Mouse (Mus musculus): ENCODE data around the gene Rp9. TPM values are rescaled to one million over a fixed set of nuclear protein-coding genes. Genes with fewer than 3 reads are reported as not detected.
"Not testable (repeated sequence)": the region's sequence is repeated elsewhere in the genome, so short reads cannot be mapped to it uniquely, and the experiment has no call there.

Rp9 gene
- total and polyA plus RNA-seq, 2 experiments from 2014 or later = 63.2 to 75.1 TPM

DNA sequence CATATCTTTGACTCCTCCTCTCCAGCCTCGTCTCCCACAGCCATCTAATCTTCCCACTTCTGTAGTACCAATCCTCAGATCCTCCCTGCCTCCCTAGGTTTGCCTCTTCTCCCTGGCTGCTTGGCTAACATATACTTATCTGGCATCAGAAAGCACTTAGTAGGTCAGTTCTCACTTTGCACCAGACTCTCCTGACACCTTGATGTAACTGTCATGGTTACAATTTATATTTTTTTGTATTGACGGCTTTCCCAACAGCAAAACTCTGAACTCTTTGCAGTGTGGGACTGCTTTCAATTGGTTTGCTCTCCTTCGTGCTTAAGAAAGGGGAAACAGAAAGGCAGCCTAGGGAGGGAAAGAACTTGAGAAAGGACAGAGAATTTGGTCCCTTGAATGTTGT lies 53.4 kb downstream of the Rp9 start:
- H3K4me3 ChIP-seq (ENCODE audit: low read length) = no peak overlapping the region
- no peak overlapping the region for H3K9ac ChIP-seq (replicated peaks; ENCODE audit: low read length)
- H3K9me3 ChIP-seq (ENCODE audit: low read length) = no peaks in the 10 kb centered on the region
- ATAC-seq (no peak), DNase-seq (ENCODE audit: low spot score) (no peak)
- peaks cover 8% of the 10 kb centered on the region; the same call in 1 of the 2 replicates for H3K4me1 ChIP-seq (ENCODE audit: insufficient read depth, low read length)
- TF ChIP-seq CTCF (IDR thresholded peaks at IDR 0.05; ENCODE audit: low read depth) = no peak
- no peaks in the 10 kb centered on the region for H3K36me3 ChIP-seq (ENCODE audit: insufficient read depth, low read length)
- no peaks in the 10 kb centered on the region for H3K27me3 ChIP-seq (ENCODE audit: insufficient read depth, low read length)
- no peak overlapping the region for H3K27ac ChIP-seq
- WGBS = 85% methylated on average over 3 of the region's 3 CpGs
- no peak overlapping the region for H3K4me2 ChIP-seq (ENCODE audit: low read depth, low read length)

DNA sequence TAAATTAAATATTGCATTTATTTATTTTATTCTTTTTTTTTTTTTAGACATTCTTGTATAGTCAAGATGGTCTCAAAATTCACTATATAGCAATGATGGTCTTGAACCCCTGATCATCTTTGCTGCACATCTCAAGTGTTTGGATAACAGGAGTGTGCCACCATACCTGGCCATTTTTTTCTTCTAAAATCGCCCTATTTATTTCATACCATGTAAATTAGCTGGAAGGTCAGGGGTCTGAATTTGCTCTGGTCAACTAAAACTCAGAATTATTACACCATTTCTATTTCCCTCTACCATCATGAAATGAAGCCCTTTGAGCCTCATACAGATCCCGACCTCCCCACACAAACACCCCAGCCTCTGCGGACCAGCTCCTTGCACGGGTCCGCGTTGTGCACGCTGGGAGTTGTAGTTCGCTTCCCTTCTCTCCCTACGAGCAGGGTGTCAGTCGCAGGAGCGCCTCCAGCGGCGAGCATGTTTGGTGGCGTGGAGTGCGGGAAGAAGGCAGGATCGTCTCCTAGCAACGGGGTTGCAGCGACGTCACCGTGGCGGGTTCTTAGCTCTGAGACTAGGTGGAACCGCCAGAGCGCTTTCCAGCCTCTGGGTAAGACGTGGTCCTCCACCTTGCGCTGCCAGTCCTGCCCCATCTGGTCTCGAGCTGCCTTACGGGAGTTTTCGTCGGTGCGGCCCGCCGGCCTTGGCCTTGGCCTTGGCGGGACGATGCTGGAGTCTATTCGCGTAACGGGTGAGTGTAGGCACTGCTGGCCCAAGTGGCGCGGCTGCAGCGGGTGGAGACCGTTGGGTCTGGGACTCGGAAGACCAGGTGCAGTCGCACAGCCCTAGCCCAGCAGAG lies 58.3 kb downstream of the Rp9 start, which contains the start of gene 9530077C05Rik:
Gene 9530077C05Rik (plus strand): TSS at position 512 of the 856 bp plus-strand sequence.
- H3K27me3 ChIP-seq (ENCODE audit: insufficient read depth, low read length) = no peaks in the 10 kb centered on the region
- H3K27ac ChIP-seq = peak within 1 kb of the TSS; percentile 79
- H3K4me1 ChIP-seq (ENCODE audit: insufficient read depth, low read length) = peaks cover 3% of the 10 kb centered on the region; the same call in 1 of the 2 replicates
- peak within 1 kb of the TSS; percentile 70 for H3K4me3 ChIP-seq (ENCODE audit: low read length)
- ATAC-seq (peak; percentile 99), DNase-seq (ENCODE audit: low spot score) (peak; percentile 98)
- no peaks in the 10 kb centered on the region for H3K36me3 ChIP-seq (ENCODE audit: insufficient read depth, low read length)
- WGBS = 1% methylated on average over 43 of the region's 43 CpGs
- peak within 1 kb of the TSS; percentile 75 for H3K4me2 ChIP-seq (ENCODE audit: low read depth, low read length)
- peak; percentile 95 for TF ChIP-seq CTCF (IDR thresholded peaks at IDR 0.05; ENCODE audit: low read depth)
- peak within 1 kb of the TSS; percentile 68 for H3K9ac ChIP-seq (replicated peaks; ENCODE audit: low read length)
- H3K9me3 ChIP-seq (ENCODE audit: low read length) = no peaks in the 10 kb centered on the region

DNA sequence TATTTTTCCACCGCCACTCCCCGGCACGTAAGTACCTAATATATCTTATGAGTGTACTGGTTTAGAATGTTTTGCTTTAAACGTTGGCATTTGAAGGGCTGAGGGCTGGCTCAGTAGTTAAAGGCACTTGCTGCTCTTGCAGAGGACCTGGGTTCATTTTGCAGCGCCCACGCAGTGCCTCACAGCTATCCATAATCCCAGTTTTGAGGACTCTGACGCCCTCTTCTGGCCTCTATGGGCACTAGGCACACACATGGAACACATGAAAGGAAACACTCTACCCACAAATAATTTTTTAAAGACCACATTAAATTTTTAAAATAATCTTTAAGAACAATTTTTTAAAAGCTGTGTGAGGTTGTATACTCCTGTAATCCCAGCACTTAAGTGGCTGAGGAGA lies 60.0 kb downstream of the Rp9 start:
- Histone ChIP-seq H3K27ac (no peak overlapping the region), H3K4me3 (ENCODE audit: low read length) (no peak overlapping the region), H3K9me3 (ENCODE audit: low read length) (no peaks in the 10 kb centered on the region), H3K4me1 (ENCODE audit: insufficient read depth, low read length) (peaks cover 3% of the 10 kb centered on the region; the same call in 1 of the 2 replicates), H3K27me3 (ENCODE audit: insufficient read depth, low read length) (no peaks in the 10 kb centered on the region), H3K4me2 (ENCODE audit: low read depth, low read length) (no peak overlapping the region), H3K9ac (replicated peaks; ENCODE audit: low read length) (no peak overlapping the region), H3K36me3 (ENCODE audit: insufficient read depth, low read length) (no peaks in the 10 kb centered on the region)
- DNase-seq (ENCODE audit: low spot score) = no peak
- TF ChIP-seq CTCF (IDR thresholded peaks at IDR 0.05; ENCODE audit: low read depth) = no peak
- no peak for ATAC-seq
- WGBS = 76% methylated on average over 7 of the region's 7 CpGs

DNA sequence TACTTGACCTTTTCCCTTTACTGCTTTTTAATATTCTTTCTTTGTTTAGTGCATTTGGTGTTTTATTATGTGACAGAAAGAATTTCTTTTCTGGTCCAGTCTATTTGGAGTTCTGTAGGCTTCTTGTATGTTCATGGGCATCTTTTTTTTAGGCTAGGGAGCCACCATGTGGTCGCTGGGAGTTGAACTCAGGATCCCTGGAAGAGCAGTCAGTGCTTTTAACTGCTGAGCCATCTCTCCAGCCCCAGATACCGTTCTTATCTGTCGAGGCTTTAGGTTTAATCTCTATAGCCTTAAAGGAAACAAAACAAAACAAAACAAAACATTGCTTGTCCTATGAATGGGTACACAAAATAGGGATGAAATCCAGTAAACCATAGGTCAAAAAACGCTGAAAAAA lies 61.2 kb downstream of the Rp9 start:
- H3K9ac ChIP-seq (replicated peaks; ENCODE audit: low read length); H3K9me3 ChIP-seq (ENCODE audit: low read length); H3K4me1 ChIP-seq (ENCODE audit: insufficient read depth, low read length); H3K4me3 ChIP-seq (ENCODE audit: low read length); H3K36me3 ChIP-seq (ENCODE audit: insufficient read depth, low read length); H3K4me2 ChIP-seq (ENCODE audit: low read depth, low read length); H3K27me3 ChIP-seq (ENCODE audit: insufficient read depth, low read length); H3K27ac ChIP-seq; ATAC-seq: not testable (repeated sequence)
- 25% methylated on average over 4 of the region's 4 CpGs for WGBS
- peak; percentile 50 for DNase-seq (ENCODE audit: low spot score)
- peak; percentile 41 for TF ChIP-seq CTCF (IDR thresholded peaks at IDR 0.05; ENCODE audit: low read depth)

DNA sequence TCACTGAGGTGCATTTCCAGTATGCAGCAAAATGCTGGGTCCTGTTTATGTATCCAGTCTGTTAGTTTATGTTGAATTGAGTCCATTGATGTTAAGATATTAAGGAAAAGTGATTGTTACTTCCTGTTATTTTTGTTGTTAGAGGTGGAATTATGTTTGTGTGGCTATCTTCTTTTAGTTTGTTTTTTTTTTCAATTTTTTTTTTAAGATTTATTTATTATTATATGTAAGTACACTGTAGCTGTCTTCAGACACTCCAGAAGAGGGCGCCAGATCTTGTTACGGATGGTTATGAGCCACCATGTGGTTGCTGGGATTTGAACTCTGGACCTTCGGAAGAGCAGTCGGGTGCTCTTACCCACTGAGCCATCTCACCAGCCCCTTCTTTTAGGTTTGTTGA lies 61.9 kb downstream of the Rp9 start:
- H3K4me1 ChIP-seq (ENCODE audit: insufficient read depth, low read length); ATAC-seq; H3K27ac ChIP-seq; H3K9me3 ChIP-seq (ENCODE audit: low read length); DNase-seq (ENCODE audit: low spot score); H3K36me3 ChIP-seq (ENCODE audit: insufficient read depth, low read length); H3K4me3 ChIP-seq (ENCODE audit: low read length); H3K9ac ChIP-seq (replicated peaks; ENCODE audit: low read length); H3K4me2 ChIP-seq (ENCODE audit: low read depth, low read length); H3K27me3 ChIP-seq (ENCODE audit: insufficient read depth, low read length): not testable (repeated sequence)
- WGBS = 90% methylated on average over 3 of the region's 4 CpGs

DNA sequence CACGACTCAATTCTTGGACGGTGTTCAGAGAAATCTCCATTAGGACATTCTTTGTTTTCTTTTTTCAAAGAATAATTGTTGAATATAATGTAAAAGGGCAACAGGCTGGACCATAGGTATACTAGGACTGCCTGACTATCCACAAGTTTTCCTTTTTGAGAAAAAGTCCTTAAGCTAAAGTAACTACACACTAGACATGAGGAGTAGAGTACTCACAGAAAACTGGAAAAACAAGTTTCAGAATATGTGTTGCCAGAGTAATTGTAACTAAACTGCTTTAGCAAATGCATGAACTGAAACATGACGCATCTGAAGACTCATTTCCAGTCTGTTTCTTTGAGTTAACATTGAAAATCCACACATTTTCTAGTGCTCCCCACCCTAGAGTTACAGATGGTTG lies 64.1 kb downstream of the Rp9 start:
- WGBS = 80% methylated on average over 3 of the region's 3 CpGs
- Histone ChIP-seq H3K4me1 (ENCODE audit: insufficient read depth, low read length) (no peaks in the 10 kb centered on the region), H3K4me2 (ENCODE audit: low read depth, low read length) (no peak overlapping the region), H3K4me3 (ENCODE audit: low read length) (no peak overlapping the region), H3K9me3 (ENCODE audit: low read length) (no peaks in the 10 kb centered on the region), H3K27ac (no peak overlapping the region), H3K36me3 (ENCODE audit: insufficient read depth, low read length) (no peaks in the 10 kb centered on the region), H3K9ac (replicated peaks; ENCODE audit: low read length) (no peak overlapping the region), H3K27me3 (ENCODE audit: insufficient read depth, low read length) (no peaks in the 10 kb centered on the region)
- TF ChIP-seq CTCF (IDR thresholded peaks at IDR 0.05; ENCODE audit: low read depth) = no peak
- ATAC-seq (no peak), DNase-seq (ENCODE audit: low spot score) (no peak)

DNA sequence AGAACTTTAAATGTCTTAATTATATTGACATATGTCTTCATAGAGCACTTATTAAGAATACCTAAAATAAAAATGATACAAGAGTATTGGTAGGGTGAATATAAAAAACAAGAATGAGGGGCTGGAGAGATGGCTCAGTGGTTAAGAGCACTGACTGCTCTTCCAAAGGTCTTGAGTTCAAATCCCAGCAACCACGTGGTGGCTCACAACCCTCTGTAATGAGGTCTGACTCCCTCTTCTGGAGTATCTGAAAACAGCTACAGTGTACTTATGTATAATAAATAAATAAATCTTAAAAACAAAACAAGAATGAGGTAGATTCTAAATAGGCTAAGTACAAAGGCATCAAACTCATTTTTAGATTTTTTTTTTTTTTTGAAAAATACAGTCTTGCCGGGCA lies 66.0 kb downstream of the Rp9 start:
- DNase-seq (ENCODE audit: low spot score); H3K9ac ChIP-seq (replicated peaks; ENCODE audit: low read length); H3K36me3 ChIP-seq (ENCODE audit: insufficient read depth, low read length); H3K4me2 ChIP-seq (ENCODE audit: low read depth, low read length); H3K27ac ChIP-seq; H3K9me3 ChIP-seq (ENCODE audit: low read length); H3K4me1 ChIP-seq (ENCODE audit: insufficient read depth, low read length); H3K4me3 ChIP-seq (ENCODE audit: low read length); ATAC-seq; H3K27me3 ChIP-seq (ENCODE audit: insufficient read depth, low read length): not testable (repeated sequence)
- 67% methylated on average over 2 of the region's 2 CpGs for whole genome bisulfite sequencing

All from hindbrain, postnatal 0 days (tissue).